Mouse (Mus musculus): Measurements from ENCODE around the gene Tm9sf4. TPM values are rescaled to one million over a fixed set of nuclear protein-coding genes. Genes with fewer than 3 reads are reported as not detected.

Gene Tm9sf4
- total RNA-seq, 1 experiment from 2014 or later = 104 TPM

DNA sequence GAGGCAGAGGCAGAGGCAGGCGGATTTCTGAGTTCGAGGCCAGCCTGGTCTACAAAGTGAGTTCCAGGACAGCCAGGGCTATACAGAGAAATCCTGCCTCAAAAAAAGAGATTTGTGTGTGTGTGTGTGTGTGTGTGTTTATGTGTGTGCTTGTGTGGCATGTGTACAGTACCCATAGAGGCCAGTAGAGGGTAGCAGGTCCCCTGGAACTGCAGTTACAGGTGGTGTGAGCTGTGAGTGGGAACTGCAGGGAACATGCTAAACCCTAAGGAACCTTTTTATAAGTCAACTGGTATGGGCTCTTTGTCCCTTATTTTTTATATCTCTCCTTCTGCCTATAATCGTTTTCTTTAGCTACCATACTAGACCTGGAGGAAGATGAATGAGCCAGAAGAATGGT, 3.8 kb upstream of the Tm9sf4 start:
- peak; percentile 40 for DNase-seq

- no peak for DNase-seq
Measured at GRCm38 (mm10) chr2:153160133-153160532, 970 bp upstream of the Tm9sf4 start.

GRCm38 (mm10) chr2:153161684-153162080, 579 bp downstream of the Tm9sf4 start:
- DNase-seq = no peak

- DNase-seq = no peak
Measured at GRCm38 (mm10) chr2:153167136-153167535, 6.0 kb downstream of the Tm9sf4 start.

GRCm38 (mm10) chr2:153168134-153168820, 7.2 kb downstream of the Tm9sf4 start:
- DNase-seq = peak; percentile 30

DNA sequence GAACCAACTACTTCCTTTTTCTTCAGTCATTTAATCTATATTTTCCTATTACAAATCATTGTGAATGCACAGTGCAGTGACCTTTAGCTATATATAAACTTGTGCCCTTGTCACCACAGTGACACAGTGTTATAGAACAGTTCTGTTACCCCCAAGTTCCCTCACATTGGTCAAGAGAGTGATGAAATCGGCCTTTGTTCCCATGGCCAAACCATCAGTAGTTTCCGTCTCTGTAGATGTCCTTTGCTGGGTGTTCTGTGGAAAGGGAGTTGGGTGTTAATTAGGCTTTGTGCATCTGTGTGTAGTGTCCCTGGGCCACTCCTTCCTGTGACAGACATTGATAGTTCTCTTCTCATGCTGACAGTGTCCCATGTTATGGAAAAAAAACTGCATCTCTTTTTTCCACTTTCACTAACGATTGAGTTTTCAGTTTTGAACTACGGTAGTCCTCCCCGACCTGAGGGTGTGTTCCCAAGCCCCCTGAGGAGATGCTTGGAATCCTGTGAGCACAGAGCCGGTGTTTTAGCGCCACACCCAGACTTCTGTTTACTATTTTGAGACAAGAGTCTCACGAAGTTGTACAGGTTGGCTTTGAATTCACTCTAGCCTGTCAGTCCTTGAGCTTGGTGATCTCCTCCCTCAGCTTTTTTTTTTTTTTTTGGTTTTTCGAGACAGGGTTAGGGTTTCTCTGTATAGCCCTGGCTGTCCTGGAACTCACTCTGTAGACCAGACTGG, 9.6 kb downstream of the Tm9sf4 start:
- DNase-seq = no peak

DNA sequence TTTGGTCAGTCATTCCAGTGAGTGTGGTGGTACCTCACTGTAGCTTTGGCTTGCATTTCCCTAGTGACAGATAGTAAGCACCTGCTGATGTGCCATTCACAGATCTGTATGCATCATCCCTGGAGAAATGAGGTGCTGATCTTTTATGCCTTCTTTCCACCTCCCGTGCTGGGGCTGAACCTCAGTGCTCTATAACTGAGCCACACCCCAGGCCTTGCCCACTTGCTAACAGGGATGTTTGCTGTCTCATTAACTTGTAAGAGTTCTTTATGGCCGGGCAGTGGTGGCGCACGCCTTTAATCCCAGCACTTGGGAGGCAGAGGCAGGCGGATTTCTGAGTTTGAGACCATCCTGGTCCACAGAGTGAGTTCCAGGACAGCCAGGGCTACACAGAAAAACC, 10.9 kb downstream of the Tm9sf4 start:
- no peak for DNase-seq

- DNase-seq = peak; percentile 58
Measured at GRCm38 (mm10) chr2:153175995-153176570, 15.0 kb downstream of the Tm9sf4 start.

DNA sequence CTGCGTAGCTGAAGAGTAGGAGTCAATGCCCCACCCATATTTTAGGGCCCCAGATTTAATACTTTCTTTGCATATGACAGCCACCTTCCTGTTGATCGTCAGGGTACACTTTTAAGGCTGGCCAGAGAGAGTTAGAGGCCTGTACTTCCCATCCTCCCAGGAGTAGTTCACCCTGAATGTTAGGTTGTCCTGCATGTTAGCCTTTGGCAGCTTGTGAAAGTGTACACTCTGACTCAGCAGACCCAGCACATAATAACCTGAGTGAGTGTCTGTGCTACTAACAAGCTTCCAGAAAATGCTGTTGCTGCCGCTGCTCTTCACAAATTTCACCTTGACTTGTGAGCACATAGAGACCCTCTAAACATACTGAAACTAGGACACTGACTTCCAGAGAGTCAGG, 16.1 kb downstream of the Tm9sf4 start:
- no peak for DNase-seq

GRCm38 (mm10) chr2:153179126-153179860, 18.2 kb downstream of the Tm9sf4 start:
- no peak for DNase-seq

DNA sequence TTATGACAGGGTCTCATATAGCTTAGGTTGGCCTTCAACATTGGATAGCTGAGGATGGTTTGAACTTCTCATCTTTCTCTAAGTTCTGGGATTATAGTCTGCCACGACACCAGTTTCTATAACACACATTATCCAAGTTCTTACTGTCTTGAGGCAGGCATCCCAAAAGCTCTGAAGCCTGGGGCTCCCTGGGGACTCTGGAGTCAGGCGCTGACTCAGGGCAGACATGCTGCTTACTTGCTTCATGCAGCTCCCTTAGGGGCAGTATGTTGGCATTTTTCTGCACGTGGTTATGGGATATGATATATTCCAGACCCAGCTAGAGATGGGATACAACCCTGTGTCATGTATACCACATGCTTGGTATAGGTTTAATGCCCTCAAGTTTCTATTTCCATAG, 18.9 kb downstream of the Tm9sf4 start:
- peak; percentile 42 for DNase-seq

DNA sequence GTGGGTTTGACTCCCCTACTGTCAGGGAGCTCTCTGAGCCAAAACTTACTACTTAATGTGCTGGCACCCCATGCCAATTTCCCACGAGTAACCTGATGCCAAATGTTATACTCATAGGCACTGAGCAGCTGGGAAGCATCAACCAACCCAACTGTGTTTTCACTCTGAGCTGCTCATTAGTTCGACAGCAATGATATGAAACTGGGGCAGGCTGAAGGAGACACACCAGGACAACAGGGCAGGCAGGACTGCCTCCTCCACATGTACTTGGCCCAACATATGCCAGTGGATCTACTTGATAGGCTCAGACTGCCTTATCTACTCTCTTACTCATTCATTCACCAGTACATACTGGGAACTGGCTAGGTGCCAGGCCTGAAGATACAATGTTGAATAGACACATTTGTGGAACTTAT, 25.1 kb downstream of the Tm9sf4 start:
- DNase-seq = peak; percentile 27

- DNase-seq = no peak
Measured at GRCm38 (mm10) chr2:153187848-153188247, 26.7 kb downstream of the Tm9sf4 start.

GRCm38 (mm10) chr2:153191242-153191641, 30.1 kb downstream of the Tm9sf4 start:
- no peak for DNase-seq

- no peak for DNase-seq
Measured at GRCm38 (mm10) chr2:153194255-153194654, 33.2 kb downstream of the Tm9sf4 start.

DNA sequence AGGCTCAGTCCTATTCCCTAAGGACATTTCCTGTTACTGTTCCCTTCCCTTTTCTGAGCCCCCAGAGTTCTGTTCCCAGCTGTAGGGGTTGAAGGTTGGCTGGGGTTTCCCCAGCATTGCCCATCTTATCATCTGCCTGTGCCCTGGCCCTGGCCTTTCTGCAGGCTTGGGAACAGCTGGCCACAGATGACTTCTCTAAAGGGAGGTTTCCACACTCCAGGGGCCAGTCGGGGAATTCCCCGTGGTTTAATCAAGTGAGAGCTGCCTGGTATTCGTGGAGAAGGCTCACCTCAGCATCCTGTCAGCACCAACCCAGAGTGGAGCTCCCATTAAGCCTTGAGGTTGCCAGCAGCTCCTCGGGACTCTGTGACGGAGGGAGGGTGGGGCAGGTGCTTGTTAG, 37.4 kb downstream of the Tm9sf4 start:
- no peak for DNase-seq

DNA sequence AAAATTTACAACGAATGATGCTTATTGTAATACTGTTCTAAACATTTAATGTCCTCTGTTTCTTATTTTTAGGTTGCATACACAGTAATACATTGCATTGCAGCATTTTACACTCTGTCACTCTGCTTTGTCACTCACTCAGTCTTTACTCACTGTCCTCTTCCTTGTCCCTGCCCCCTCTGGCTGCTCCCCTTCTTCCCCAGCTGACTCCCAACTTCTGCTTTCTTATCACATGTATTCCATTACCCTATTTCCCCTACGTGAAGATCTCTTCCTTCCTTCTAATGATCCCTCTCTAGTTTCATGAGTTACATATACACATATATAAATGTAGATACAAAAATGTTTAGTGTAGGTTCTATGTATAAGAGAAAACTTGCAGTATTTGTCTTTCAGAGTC, 38.0 kb downstream of the Tm9sf4 start:
- no peak for DNase-seq

- peak; percentile 82 for DNase-seq
Measured at GRCm38 (mm10) chr2:153202766-153203165, 41.7 kb downstream of the Tm9sf4 start.

- DNase-seq = no peak
Measured at GRCm38 (mm10) chr2:153208149-153208548, 47.0 kb downstream of the Tm9sf4 start.

DNA sequence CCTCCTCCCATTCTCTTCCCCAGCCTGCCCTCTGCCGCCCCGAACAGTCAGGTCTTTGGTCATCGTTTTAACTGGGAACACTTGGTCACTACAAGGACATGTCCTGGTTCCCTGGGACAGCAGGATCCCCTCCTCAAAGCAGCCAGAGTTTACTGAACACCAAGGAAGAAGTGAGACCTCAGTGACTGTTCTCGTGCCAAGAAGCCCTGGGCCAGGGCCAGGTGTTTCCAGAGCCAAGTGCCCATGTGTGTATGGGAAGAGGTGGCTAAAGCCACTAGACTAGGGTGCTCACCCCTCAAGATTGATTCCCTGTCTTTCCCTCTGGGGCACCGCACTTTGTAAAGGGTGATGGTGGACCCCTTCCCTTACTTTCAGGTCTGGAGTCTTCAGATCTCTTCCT, 48.2 kb downstream of the Tm9sf4 start:
- peak; percentile 79 for DNase-seq

GRCm38 (mm10) chr2:153211451-153211850, 50.3 kb downstream of the Tm9sf4 start:
- no peak for DNase-seq

GRCm38 (mm10) chr2:153213351-153213750, 52.2 kb downstream of the Tm9sf4 start:
- DNase-seq = no peak

GRCm38 (mm10) chr2:153214771-153215259, 53.7 kb downstream of the Tm9sf4 start:
- DNase-seq = no peak

Measured in adrenal gland, postnatal 14 days (tissue).